Mouse (Mus musculus): Measurements from ENCODE around the gene Cep295.
"Not testable (repeated sequence)": the region's sequence is repeated elsewhere in the genome, so short reads cannot be mapped to it uniquely, and the experiment has no call there.

Gene Cep295

DNA sequence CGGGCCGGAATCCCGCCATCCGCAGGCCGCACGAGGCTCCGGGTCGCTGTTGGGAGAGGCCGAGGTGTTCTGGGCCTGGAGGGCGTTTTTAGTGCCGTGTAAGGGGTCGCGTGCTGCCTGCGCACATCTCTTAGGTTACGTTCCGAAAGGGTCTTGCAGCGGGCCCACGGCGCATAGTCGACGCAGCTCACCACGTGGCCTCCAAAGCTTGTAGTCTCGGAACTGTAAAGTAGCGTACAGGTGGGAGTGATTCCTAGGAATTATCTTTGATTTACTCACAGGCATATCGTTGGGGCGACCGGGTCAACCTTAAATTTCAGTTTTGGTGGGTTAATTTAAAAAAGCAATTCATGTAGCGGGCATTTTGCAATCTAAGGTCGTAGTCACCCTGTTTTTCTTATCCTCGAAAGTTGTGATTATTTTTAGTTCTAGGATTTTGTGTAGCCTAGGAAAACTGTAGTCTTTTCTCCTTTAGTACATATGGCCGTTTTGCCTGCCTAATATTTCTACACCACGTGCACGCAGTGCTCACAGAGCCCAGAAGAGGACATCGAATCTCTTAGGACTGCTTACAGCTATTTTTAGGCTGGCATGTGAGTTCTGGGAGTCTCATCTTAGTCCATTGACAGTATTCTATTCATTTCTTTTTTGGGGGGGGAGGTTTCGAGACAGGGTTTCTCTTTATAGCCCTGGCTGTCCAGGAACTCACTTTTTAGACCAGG is 51.0 kb downstream of the Cep295 start, which contains the start of gene 4931406C07Rik:
Gene 4931406C07Rik (minus strand): TSS at position 51 of the 722 bp plus-strand sequence.
- DNase-seq (ENCODE audit: low spot score) = no peak

DNA sequence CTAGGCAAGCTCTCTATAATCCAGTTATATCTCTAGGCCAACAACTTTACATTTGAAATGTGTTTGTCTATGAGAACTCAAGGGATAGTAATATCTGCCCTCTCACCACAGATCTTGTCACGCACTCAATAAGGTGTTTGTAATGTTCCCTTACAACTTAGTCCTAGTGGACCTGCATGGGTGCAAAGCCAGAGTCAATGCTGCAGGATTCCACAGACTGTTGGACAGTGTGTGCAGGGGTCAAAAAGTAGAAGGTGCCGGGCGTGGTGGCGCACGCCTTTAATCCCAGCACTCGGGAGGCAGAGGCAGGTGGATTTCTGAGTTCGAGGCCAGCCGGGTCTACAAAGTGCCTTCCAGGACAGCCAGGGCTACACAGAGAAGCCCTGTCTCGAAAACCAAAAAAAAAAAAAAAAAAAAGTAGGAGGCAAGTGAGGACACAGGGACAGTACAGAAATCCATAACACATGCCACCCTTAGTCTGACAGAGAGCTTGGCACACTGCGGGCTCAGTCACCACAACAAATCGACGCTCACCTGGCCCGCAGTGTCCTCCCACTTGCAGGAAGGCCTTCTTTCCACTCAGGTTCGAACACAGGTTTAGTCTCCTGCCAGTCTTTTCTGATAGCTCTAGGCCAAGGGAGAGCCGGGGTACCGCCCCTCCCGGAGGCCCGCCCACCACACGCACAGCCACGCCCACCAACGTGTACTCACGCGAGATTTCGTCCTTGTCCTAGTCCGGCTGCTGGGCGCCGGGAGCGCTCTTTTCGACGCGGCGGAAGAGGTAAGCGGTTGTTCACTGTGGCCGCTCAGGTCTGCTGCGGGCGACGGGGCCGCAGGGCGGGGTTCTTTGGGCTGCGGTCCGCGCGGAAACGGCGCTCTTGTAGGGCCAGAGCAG is 51.8 kb downstream of the Cep295 start, which contains the start of gene Taf1d:
Gene Taf1d (plus strand): TSS at position 712 of the 895 bp plus-strand sequence.
- DNase-seq (ENCODE audit: low spot score) = peak; percentile 97

DNA sequence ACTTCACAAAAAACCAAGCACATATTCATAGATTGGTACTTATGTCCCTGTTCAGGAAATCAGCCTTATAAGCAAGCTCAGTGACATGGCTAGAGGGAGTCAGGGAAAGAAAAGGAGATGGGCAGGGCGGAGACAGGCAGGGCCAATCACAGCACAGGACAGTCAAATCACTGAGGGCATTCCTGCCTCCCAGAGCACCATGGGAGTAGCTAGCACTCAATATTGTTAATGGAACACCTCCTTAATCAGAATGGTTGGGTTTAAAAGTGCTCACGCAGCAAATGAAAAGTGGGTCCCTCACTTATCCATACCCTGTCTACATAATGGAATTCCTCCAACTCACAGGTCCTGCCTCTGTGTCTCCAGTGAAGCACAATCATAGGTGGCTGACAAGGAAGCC is 54.7 kb downstream of the Cep295 start:
- DNase-seq (ENCODE audit: low spot score) = no peak

DNA sequence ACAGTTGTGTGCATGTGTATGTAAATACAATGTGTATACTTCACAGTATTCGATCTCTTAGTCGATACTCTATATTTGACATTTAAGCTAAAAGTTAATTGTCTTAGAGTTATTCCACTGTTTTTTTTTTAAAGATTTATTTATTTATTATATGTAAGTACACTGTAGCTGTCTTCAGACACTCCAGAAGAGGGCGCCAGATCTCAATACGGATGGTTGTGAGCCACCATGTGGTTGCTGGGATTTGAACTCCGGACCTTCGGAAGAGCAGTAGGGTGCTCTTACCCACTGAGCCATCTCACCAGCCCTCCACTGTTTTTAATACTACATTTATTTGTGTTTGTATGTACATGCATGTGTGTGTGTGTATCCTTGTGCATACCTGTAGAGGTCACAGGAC is 55.6 kb downstream of the Cep295 start:
- not testable (repeated sequence) for DNase-seq (ENCODE audit: low spot score)

DNA sequence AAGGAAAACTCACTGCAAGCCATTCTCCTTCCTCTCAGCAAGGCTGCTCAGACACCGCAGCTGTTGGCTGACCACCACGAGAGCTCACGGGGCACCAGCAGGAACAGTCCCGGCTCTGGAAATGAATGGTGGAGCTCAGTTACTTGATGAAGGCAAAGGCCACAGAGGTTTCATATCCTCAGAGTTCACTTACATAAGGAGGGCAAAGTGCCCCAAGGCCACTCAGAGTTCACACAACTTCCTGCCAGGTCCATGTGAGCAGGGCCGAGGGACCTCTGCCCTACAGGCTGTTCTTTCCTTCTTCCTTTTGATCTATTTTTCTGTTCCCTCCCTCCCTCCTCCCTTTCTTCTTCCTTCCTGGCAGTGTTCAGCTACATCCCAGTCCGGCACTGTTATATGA is 56.2 kb downstream of the Cep295 start:
- no peak for DNase-seq (ENCODE audit: low spot score)

DNA sequence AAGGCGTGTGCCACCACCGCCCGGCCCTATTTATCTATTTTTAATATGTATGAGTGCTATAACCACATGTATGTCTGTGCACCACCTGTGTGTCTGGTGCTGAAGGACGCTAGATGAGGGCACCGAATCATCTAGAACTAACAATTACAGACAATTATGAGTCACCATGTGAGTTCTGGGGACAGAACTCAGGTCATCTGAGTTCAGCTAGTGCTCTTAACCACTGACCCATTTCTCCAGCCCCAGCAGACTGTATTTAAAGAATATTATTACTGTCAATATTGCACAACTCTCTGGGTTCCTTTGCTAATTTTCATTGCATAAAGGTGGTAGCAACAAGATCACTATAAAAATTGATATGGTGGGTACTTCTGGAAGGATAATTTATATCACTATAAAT is 57.5 kb downstream of the Cep295 start:
- DNase-seq (ENCODE audit: low spot score) = no peak

DNA sequence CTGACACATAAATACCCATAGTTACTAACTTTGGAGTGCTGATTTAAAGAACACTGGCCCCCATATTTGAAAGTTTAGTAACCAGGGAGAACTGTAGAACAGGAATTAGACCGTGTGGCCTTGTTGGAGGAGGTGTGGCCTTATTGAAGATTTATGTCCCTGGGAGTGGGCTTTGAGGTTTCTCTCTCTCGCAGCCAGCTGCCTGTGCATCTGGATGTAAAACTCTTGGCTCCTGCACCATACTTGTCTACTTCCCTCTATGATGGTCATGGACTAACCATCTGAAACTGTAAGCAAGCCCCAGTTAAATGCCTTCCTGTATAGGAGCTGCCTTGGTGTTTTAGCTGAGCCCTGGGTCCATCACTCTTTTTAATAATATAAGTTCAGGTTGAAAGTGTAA is 59.1 kb downstream of the Cep295 start:
- no peak for DNase-seq (ENCODE audit: low spot score)

DNA sequence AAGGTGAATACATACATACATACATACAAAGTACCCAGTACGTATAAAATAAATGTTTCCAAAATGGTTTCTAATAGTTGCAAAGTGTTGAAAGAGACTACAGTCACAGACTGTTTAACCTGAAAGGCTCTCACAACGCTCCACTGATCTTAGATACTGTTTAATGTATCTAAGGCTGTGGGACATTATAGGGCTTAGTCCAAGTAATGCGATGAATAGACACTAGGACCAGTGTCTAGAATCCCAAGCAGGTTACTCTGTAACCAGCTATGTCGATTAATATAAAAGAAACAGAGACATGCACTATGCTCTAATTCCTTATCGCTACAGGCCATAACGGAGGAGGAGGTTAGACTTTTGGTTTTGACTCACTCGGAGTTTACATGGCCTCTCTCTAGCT is 60.5 kb downstream of the Cep295 start:
- no peak for DNase-seq (ENCODE audit: low spot score)

DNA sequence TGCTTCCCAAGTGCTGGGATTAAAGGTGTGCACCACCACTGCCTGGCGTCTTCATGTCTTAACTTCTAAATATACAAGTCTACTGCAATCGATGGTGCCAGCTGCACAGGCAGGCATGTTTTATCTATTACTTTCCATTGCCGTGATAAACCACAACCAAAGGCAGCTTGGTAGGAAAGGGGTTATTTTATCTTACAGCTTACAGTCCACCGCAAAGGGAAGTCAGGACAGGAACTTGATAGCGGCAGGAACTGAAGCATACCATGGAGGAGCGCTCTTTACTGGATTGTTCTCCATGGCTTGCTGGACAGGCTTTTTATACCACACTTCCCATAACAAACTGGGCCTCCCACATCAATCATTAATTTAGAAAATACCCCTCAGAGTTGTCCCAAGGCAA is 68.3 kb downstream of the Cep295 start:
- no peak for DNase-seq (ENCODE audit: low spot score)

DNA sequence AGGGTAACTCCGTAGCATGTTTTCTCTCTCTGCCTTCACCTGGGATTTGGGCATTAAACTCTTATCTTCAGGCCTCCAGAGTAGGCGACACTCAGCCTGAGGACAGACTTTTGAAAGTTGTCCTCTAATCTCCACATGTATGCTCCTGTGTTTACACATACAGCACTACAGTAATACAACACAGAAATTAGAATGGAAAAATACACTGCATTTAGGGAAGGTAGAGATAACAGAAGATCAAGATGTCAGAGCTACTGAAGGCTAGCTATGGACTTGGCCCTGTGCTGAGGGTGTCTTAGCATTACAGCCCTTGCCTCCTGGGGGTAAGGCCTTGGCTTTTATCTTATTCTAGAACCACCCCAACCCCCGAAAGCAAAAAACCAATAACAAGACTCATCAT is 69.2 kb downstream of the Cep295 start:
- no peak for DNase-seq (ENCODE audit: low spot score)

DNA sequence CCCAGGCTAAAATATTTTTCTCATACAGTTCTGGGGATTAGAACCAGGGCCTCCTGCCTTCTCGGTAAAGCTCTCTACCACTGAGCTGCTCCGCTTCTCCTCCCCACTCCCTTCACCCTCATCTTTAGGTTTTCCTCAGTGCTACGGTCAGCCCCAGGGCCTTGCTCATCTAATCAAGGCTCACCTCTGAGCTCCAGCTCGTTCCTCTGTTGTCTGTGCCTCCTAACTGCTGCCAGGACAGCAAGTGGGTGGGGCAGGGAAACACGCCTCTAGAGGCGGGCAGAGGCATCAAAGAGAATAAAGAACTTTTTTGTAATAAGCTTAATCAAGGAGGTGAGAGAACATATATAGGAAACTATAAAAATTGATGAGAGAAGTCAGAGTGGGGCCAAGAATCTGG is 69.7 kb downstream of the Cep295 start:
- DNase-seq (ENCODE audit: low spot score) = no peak

DNA sequence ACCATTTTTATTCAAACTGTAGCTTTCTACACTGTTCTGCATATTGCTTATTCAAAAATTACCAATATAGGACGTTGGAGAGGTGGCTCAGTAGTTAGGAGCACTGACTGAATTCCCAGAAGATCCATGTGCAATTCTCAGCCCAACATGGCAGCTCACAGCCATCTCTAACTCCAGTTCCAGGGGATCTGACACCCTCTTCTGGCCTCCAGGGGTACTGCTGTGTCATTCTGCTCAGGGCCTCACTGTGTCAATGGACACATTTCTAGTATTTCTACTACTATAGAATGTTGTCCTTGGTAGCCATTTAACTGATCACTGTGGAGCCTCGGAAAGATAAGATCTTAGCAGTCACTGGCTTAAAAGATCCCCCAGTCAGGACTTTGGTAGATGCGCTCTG is 72.1 kb downstream of the Cep295 start:
- DNase-seq (ENCODE audit: low spot score) = peak; percentile 25

DNA sequence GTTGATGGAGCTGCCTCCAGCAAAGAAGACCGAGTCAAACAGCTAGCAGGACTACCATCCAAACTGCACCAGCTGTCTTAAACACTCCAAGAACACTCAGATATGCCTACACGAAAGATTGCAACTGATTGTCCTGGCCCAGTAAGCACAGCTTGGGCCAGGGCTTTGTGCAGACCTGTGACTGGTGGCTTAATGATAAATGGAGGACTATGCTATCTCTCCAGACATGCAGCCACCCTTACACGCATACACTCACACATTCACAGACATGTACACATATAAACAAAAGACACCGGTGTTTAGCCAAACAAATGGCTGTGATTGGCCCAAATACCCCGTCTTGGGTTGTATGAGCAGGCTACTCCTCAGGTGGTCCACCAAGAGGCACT is 77.1 kb downstream of the Cep295 start:
- no peak for DNase-seq (ENCODE audit: low spot score)

DNA sequence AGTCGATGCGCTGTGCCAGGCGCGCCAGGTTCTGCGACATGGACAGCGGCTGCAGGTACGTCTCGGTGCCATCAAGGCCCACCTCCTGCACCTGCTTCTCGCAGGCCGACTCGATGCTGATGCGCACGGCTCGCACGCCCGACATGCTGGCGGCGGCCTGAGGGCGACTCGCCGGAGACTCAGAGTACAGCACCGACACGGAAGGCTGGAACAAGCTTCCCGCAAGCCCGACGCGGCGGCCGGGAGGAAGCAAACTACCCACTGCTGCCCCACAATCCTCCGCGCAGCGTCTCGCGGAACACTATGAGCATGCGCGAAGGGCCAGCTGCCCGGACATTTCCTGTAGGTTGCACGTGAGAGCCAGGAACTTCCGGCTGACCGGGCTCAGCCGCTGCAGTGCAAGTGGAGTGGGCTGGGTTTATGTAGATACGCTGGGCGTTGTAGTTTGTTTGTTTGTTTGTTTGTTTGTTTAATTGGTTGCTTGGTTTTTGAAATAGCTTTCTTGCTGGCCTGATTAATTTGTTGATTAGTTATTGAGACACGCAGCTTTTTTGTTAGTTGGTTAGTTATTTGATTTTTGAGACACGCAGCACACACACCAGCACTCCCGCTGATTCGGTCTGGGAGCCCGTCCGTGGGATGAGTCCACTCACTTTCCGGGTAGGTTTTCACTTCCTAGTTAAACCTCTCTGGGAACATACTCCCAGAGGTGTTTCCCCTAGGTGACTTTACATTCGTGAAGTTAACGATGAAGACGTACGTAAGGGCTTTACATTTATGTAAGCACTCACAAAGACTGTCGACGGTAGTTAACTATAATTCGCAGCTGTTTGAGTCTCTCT is 77.7 kb downstream of the Cep295 start, which contains the start of gene Med17:
Gene Med17 (minus strand): TSS at position 283 of the 842 bp plus-strand sequence.
- DNase-seq (ENCODE audit: low spot score) = peak; percentile 91

DNA sequence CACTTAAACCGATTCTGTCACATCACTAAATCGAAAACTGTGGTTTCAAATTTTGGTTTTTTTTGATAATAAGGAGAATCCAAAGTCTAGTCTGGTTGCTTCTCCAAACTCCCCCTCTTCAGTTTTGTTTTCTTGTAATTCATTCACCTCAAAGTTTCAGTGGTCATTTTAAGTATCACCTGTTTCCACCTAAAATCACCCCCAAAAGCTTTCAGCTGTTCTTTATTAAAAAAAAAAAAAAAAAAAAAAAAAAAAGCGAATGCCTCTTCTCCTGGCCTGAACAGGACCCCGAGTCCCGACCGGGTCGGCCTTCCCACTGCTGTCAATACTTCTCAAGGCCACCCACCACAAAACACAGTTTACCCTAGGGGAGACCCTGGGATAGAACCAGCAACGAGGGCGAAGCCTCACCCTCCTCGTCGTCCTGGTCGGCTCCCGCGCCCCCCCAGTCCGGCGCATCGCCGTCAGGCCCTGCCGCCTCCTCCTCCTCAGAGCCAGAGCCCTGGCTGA is 78.4 kb downstream of the Cep295 start:
- no peak for DNase-seq (ENCODE audit: low spot score)

DNA sequence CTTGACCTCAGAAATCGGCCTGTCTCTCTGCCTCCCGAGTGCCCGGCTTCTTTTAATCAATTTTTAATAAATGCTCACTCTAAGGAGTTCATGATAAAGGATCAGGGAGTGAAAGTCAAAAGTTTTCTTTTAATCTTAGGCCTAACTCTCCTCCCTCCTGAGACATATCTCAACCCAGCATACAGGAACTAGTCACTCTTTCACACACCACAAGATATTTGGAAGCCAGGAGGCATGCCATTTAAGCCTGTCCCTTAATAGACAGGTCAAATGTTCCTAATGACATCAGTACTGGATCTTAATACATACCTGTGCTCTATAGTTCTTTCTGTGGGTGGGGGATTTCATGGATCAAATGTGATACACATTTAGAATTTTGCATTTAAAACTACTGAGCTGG is 79.2 kb downstream of the Cep295 start:
- DNase-seq (ENCODE audit: low spot score) = no peak

DNA sequence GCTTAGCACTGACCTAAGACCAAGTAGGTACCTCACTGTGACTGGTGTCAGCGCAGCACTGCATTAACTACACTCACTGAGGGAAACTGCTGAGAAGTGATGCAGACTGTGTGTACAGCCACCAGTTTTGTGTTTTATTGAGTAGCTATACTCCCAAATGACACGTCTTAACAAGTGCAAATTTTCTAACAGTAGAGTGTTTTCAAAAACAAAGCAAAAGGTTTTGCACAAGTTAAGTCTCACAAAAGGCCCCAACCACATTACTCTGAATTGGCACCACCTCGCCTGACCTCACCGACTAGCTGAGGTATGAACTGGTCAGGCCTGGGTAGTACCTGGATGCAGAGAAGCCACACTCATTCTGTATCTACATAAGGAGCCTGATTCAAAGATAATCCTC is 80.7 kb downstream of the Cep295 start:
- no peak for DNase-seq (ENCODE audit: low spot score)

DNA sequence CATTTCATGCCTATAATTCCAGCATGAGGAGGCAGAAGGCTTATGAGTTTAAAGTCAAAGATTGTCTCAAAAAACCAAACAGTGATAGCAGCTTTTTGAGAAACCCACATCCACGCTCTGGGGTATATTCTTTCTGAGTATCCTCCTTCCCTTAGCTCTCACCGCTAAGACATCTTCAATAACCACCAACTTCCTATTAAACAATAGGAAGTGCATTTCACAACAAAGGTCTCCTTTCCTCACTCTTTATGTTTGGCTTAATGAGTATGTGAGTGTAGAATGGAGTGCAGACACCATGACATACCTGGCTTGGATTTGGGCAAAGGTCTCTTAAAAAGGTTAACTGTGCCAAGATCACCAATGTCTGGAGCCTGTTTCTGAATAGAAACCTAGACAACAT is 83.6 kb downstream of the Cep295 start:
- no peak for DNase-seq (ENCODE audit: low spot score)
